Mouse (Mus musculus) midbrain, embryonic 14.5 days (tissue): ENCODE measurements at regions not wholly inside any gene's neighbourhood (a gene's known extent, or its start where the extent isn't known, plus 50 kb on each side); places are given as distances from the start of the nearest gene placed in this dataset.

Experiments
- ATAC-seq: fragments of 200-750 bp; cut with Nextera tagmentation; 2 replicates; pipeline ENCODE4 v1.8.0; 2017; ENCODE audit warnings: moderate number of reproducible peaks, moderate library complexity; ENCODE audit not compliant: low FRiP score, low TSS enrichment
- DNase-seq: peaks from one replicate; pipeline ENCODE4 v3.0.0-alpha.2; 2015
- H3K27ac ChIP-seq: fragments of 300-500 bp; sonication (generic); replicated peaks from 2 replicates; pipeline ENCODE4 v1.5.1; 2014; ENCODE audit warnings: mild to moderate bottlenecking, low read depth, low read length, moderate library complexity
- H3K27me3 ChIP-seq: fragments of 300-500 bp; sonication (generic); 2 replicates; pipeline ENCODE4 v1.6.1; 2014; ENCODE audit warnings: low read length, control low read depth, mixed read lengths; ENCODE audit not compliant: control insufficient read depth, insufficient read depth
- H3K36me3 ChIP-seq: fragments of 300-500 bp; sonication (generic); 2 replicates; pipeline ENCODE4 v1.6.1; 2014; ENCODE audit warnings: low read length, control low read depth; ENCODE audit not compliant: control insufficient read depth, insufficient read depth
- H3K4me1 ChIP-seq: fragments of 300-500 bp; sonication (generic); 2 replicates; pipeline ENCODE4 v1.6.1; 2014; ENCODE audit warnings: mild to moderate bottlenecking, antibody characterized with exemption, low read length, control low read depth; ENCODE audit not compliant: control insufficient read depth, insufficient read depth
- H3K4me2 ChIP-seq: fragments of 300-500 bp; sonication (generic); 2 replicates; pipeline ENCODE4 v1.6.1; 2014; ENCODE audit warnings: mild to moderate bottlenecking, low read length, moderate library complexity
- H3K4me3 ChIP-seq: fragments of 300-500 bp; sonication (generic); replicated peaks from 2 replicates; pipeline ENCODE4 v1.5.1; 2014; ENCODE audit warnings: low read depth, low read length
- H3K9ac ChIP-seq: fragments of 300-500 bp; sonication (generic); replicated peaks from 2 replicates; pipeline ENCODE4 v1.6.1; 2014; ENCODE audit warnings: mild to moderate bottlenecking, low read length, moderate library complexity
- H3K9me3 ChIP-seq: fragments of 300-500 bp; sonication (generic); 2 replicates; pipeline ENCODE4 v1.6.1; 2016; ENCODE audit warnings: low read length, control low read depth, mixed read lengths; ENCODE audit not compliant: control insufficient read depth
- WGBS: fragments of 180-500 bp; shearing (Covaris S2); extraction: QIAGEN DNeasy Blood & Tissue Kit; methylation state at CpG from one replicate; pipeline ENCODE4 v1.1.7; 2014; 5-methylcytosine and 5-hydroxymethylcytosine counted together

GRCm38 (mm10) chr12:93122216-93122615 lies 1273.3 kb upstream of the Sel1l start:
- no peak overlapping the region for H3K4me2 ChIP-seq
- H3K9me3 ChIP-seq = no peaks in the 10 kb centered on the region
- no peaks in the 10 kb centered on the region for H3K36me3 ChIP-seq
- WGBS = 94% methylated on average over 2 of the region's 2 CpGs
- no peak overlapping the region for H3K4me3 ChIP-seq
- ATAC-seq (no peak), DNase-seq (no peak)
- no peaks in the 10 kb centered on the region for H3K27me3 ChIP-seq
- no peaks in the 10 kb centered on the region for H3K4me1 ChIP-seq
- no peak overlapping the region for H3K27ac ChIP-seq
- H3K9ac ChIP-seq = no peak overlapping the region

GRCm38 (mm10) chr12:93088031-93088790 lies 1239.3 kb upstream of the Sel1l start:
- Histone ChIP-seq H3K27ac (no peak overlapping the region), H3K4me1 (no peaks in the 10 kb centered on the region), H3K4me3 (no peak overlapping the region), H3K36me3 (no peaks in the 10 kb centered on the region), H3K9ac (no peak overlapping the region), H3K27me3 (no peaks in the 10 kb centered on the region), H3K9me3 (no peaks in the 10 kb centered on the region), H3K4me2 (0 out of 2 replicates have a peak overlapping the region, but pooled peaks have one; percentile 25)
- ATAC-seq (peak; percentile 77), DNase-seq (peak; percentile 65)
- WGBS = 19% methylated on average over 5 of the region's 5 CpGs

DNA sequence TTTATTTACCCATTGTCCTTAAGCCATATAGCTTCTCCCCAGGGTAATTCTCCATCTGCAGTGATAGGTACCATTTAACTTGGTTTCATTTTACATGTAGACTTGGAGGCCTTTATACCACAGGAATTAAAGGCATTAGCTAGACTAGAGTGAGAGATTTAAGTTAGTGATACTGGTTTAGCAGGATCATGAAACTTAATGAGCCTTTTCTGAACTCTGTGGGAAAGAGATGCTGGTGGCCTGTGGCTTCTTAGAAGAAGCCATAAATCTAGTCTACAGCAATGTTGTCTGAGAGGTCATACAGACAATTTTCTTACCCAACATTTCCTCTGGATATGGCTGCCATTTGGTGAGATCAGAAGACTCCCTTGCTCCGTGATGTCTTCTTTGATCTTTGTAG lies 1214.9 kb upstream of the Sel1l start:
- no peak overlapping the region for H3K4me2 ChIP-seq
- no peaks in the 10 kb centered on the region for H3K36me3 ChIP-seq
- no peak overlapping the region for H3K4me3 ChIP-seq
- ATAC-seq = no peak
- H3K9me3 ChIP-seq = no peaks in the 10 kb centered on the region
- H3K4me1 ChIP-seq = no peaks in the 10 kb centered on the region
- H3K27ac ChIP-seq = no peak overlapping the region
- WGBS = 81% methylated on average over 1 of the region's 1 CpGs
- no peaks in the 10 kb centered on the region for H3K27me3 ChIP-seq
- H3K9ac ChIP-seq = no peak overlapping the region
- no peak for DNase-seq

- H3K4me1 ChIP-seq = no peaks in the 10 kb centered on the region
- H3K4me2 ChIP-seq = no peak overlapping the region
- no peak overlapping the region for H3K4me3 ChIP-seq
- H3K9me3 ChIP-seq = no peaks in the 10 kb centered on the region
- H3K27me3 ChIP-seq = no peaks in the 10 kb centered on the region
- no peak for ATAC-seq
- no peak overlapping the region for H3K9ac ChIP-seq
- H3K27ac ChIP-seq = no peak overlapping the region
- no peak for DNase-seq
- H3K36me3 ChIP-seq = no peaks in the 10 kb centered on the region
Observed at GRCm38 (mm10) chr12:93019633-93020032, 1170.7 kb upstream of the Sel1l start.

GRCm38 (mm10) chr12:93011583-93011982 lies 1162.6 kb upstream of the Sel1l start:
- H3K27me3 ChIP-seq = no peaks in the 10 kb centered on the region
- no peak overlapping the region for H3K27ac ChIP-seq
- no peak overlapping the region for H3K4me2 ChIP-seq
- H3K9ac ChIP-seq = no peak overlapping the region
- H3K36me3 ChIP-seq = no peaks in the 10 kb centered on the region
- H3K4me1 ChIP-seq = no peaks in the 10 kb centered on the region
- DNase-seq (peak; percentile 13), ATAC-seq (no peak)
- no peak overlapping the region for H3K4me3 ChIP-seq
- H3K9me3 ChIP-seq = no peaks in the 10 kb centered on the region

- H3K4me1 ChIP-seq = no peaks in the 10 kb centered on the region
- peak; percentile 45 for DNase-seq
- no peak overlapping the region for H3K4me2 ChIP-seq
- no peaks in the 10 kb centered on the region for H3K27me3 ChIP-seq
- 53% methylated on average over 2 of the region's 2 CpGs for WGBS
- H3K36me3 ChIP-seq = no peaks in the 10 kb centered on the region
- H3K9ac ChIP-seq = no peak overlapping the region
- no peak overlapping the region for H3K27ac ChIP-seq
- no peaks in the 10 kb centered on the region for H3K9me3 ChIP-seq
- H3K4me3 ChIP-seq = no peak overlapping the region
- ATAC-seq = no peak
Observed at GRCm38 (mm10) chr12:93006844-93007365, 1157.9 kb upstream of the Sel1l start.

- WGBS = 88% methylated on average over 4 of the region's 4 CpGs
Observed at GRCm38 (mm10) chr12:93003125-93003524, 1154.2 kb upstream of the Sel1l start.

GRCm38 (mm10) chr12:92975698-92976097 lies 1126.7 kb upstream of the Sel1l start:
- Histone ChIP-seq H3K9me3 (no peaks in the 10 kb centered on the region), H3K36me3 (no peaks in the 10 kb centered on the region), H3K4me1 (no peaks in the 10 kb centered on the region), H3K27ac (no peak overlapping the region), H3K4me3 (no peak overlapping the region), H3K9ac (no peak overlapping the region), H3K4me2 (no peak overlapping the region), H3K27me3 (no peaks in the 10 kb centered on the region)
- peak; percentile 31 for DNase-seq
- ATAC-seq = no peak; the same call in 1 of the 2 replicates
- WGBS = 37% methylated on average over 3 of the region's 3 CpGs

More at GRCm38 (mm10) chr12:93003125-93003524, 1154.2 kb upstream of the Sel1l start:
- Histone ChIP-seq H3K4me2 (no peak overlapping the region), H3K9me3 (no peaks in the 10 kb centered on the region), H3K4me1 (no peaks in the 10 kb centered on the region), H3K4me3 (no peak overlapping the region), H3K36me3 (no peaks in the 10 kb centered on the region), H3K27me3 (no peaks in the 10 kb centered on the region), H3K27ac (no peak overlapping the region), H3K9ac (no peak overlapping the region)
- no peak for ATAC-seq
- DNase-seq = no peak

DNA sequence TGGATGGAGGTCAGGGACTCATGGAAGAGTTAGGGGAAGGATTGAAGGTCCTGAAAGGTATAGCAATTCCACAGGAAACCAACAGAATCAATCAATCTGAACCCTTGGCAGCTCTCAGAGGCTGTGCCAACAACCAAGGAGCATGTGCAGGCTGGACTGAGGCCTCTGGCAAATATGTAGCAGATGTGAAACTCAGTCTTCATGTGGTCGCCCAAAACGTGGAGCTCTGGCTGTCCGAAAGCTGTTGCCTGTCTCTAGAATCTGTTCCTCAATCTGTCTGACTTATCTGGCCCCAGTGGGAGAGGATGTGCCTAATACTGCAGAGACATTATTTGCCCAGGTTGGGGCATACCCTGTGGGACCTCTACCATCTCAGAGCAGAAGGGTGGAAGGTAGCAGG lies 1095.4 kb upstream of the Sel1l start:
- Histone ChIP-seq H3K9ac (no peak overlapping the region), H3K27ac (no peak overlapping the region), H3K27me3 (no peaks in the 10 kb centered on the region), H3K9me3 (no peaks in the 10 kb centered on the region), H3K36me3 (no peaks in the 10 kb centered on the region), H3K4me2 (no peak overlapping the region), H3K4me1 (no peaks in the 10 kb centered on the region), H3K4me3 (no peak overlapping the region)
- DNase-seq = no peak
- WGBS = 89% methylated on average over 3 of the region's 3 CpGs
- ATAC-seq = no peak
